Mouse (Mus musculus): Measurements from ENCODE around the gene Tapt1.

Tapt1 gene

GRCm38 (mm10) chr5:44246493-44247217 is 20.2 kb upstream of the Tapt1 start:
- H3K27me3 ChIP-seq (ENCODE audit: control insufficient read depth, insufficient read depth, low read length, poor library complexity, severe bottlenecking) = no peaks in the 10 kb centered on the region
- no peak for DNase-seq (ENCODE audit: low read depth, low spot score)

DNA sequence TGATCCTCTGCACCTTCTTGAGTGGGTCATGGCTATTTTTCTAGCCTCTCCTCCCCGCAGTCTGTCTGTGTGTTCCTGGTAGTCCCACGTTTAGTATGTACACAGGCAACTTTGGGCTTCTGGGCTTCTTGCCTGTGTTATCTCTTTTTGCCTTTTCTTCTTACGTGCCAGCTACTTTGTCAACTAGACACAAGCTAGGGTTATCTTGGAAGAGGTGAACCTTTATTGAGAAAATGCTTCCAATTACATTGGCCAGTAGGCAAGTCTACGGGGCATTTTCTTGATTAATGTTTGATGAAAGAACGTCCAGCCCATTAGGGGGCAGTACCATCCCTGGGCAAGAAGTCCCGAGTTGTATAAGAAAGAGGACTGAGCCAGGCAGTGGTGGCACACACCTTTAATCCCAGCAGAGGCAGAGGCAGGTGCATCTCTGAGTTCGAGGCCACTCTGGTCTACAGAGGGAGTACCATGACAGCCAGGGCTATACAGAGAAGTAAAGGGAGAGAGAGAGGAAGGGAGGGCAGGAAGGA is 18.5 kb upstream of the Tapt1 start:
- Histone ChIP-seq H3K36me3 (ENCODE audit: control insufficient read depth, insufficient read depth, low read length, poor library complexity, severe bottlenecking) (no peaks in the 10 kb centered on the region), H3K27me3 (ENCODE audit: control insufficient read depth, insufficient read depth, low read length, poor library complexity, severe bottlenecking) (no peaks in the 10 kb centered on the region)
- no peak for DNase-seq (ENCODE audit: low read depth, low spot score)

More at GRCm38 (mm10) chr5:44246493-44247217, 20.2 kb upstream of the Tapt1 start:
- no peaks in the 10 kb centered on the region for H3K36me3 ChIP-seq (ENCODE audit: control insufficient read depth, insufficient read depth, low read length, poor library complexity, severe bottlenecking)

- DNase-seq (ENCODE audit: low read depth, low spot score) = no peak
- Histone ChIP-seq H3K27me3 (ENCODE audit: control insufficient read depth, insufficient read depth, low read length, poor library complexity, severe bottlenecking) (no peaks in the 10 kb centered on the region), H3K36me3 (ENCODE audit: control insufficient read depth, insufficient read depth, low read length, poor library complexity, severe bottlenecking) (no peaks in the 10 kb centered on the region)
Measured at GRCm38 (mm10) chr5:44242828-44243227, 16.4 kb upstream of the Tapt1 start.

- Histone ChIP-seq H3K36me3 (ENCODE audit: control insufficient read depth, insufficient read depth, low read length, poor library complexity, severe bottlenecking) (no peaks in the 10 kb centered on the region), H3K27me3 (ENCODE audit: control insufficient read depth, insufficient read depth, low read length, poor library complexity, severe bottlenecking) (no peaks in the 10 kb centered on the region)
- DNase-seq (ENCODE audit: low read depth, low spot score) = no peak
Measured at GRCm38 (mm10) chr5:44241726-44242125, 15.3 kb upstream of the Tapt1 start.

- no peaks in the 10 kb centered on the region for H3K27me3 ChIP-seq (ENCODE audit: control insufficient read depth, insufficient read depth, low read length, poor library complexity, severe bottlenecking)
- DNase-seq (ENCODE audit: low read depth, low spot score) = no peak
- H3K36me3 ChIP-seq (ENCODE audit: control insufficient read depth, insufficient read depth, low read length, poor library complexity, severe bottlenecking) = no peaks in the 10 kb centered on the region
Measured at GRCm38 (mm10) chr5:44239187-44240136, 13.0 kb upstream of the Tapt1 start.

DNA sequence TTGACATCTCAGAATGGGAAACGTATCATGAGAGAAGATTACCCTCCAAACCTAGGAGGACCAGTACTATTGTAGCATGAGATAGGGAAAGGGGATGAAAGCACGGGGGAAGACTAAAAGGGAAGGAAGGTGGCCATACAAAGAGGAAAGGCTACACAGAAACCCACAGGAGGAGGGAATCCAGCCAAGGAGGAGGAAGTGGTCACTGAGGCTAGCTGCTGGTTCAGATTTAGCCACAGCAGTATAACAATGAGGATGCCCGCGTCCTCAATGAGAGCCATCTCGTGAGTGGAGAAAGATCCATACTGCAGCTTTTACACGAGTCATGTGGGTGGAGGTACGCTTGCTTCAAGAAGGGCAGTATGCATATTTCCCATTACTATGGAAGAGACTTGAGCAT is 11.8 kb upstream of the Tapt1 start:
- Histone ChIP-seq H3K27me3 (ENCODE audit: control insufficient read depth, insufficient read depth, low read length, poor library complexity, severe bottlenecking) (no peaks in the 10 kb centered on the region), H3K36me3 (ENCODE audit: control insufficient read depth, insufficient read depth, low read length, poor library complexity, severe bottlenecking) (no peaks in the 10 kb centered on the region)
- no peak for DNase-seq (ENCODE audit: low read depth, low spot score)

DNA sequence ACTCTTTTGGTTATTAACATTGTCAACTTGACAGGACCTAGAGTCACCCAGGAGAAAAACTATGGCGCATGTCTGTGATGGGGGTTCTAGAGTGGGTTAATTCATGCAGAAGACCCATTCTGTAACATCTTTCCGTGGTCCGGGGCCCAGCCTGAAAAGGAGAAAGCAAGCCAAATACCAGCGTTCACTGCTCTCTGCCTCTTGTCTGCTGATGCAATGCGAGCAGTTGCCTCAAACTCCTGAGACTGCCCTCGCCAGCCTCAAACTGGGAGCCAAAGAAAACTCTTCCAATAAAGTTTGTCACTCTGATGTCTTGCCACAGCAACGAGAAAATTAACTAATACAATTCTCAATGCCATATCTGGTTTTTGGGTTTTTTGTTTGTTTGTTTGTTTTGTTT is 8.2 kb upstream of the Tapt1 start:
- no peaks in the 10 kb centered on the region for H3K27me3 ChIP-seq (ENCODE audit: control insufficient read depth, insufficient read depth, low read length, poor library complexity, severe bottlenecking)
- no peak for DNase-seq (ENCODE audit: low read depth, low spot score)
- no peaks in the 10 kb centered on the region for H3K36me3 ChIP-seq (ENCODE audit: control insufficient read depth, insufficient read depth, low read length, poor library complexity, severe bottlenecking)

- Histone ChIP-seq H3K36me3 (ENCODE audit: control insufficient read depth, insufficient read depth, low read length, poor library complexity, severe bottlenecking) (no peaks in the 10 kb centered on the region), H3K27me3 (ENCODE audit: control insufficient read depth, insufficient read depth, low read length, poor library complexity, severe bottlenecking) (no peaks in the 10 kb centered on the region)
- no peak for DNase-seq (ENCODE audit: low read depth, low spot score)
Measured at GRCm38 (mm10) chr5:44233933-44234332, 7.5 kb upstream of the Tapt1 start.

GRCm38 (mm10) chr5:44228756-44229155 is 2.3 kb upstream of the Tapt1 start:
- Histone ChIP-seq H3K27me3 (ENCODE audit: control insufficient read depth, insufficient read depth, low read length, poor library complexity, severe bottlenecking) (no peaks in the 10 kb centered on the region), H3K36me3 (ENCODE audit: control insufficient read depth, insufficient read depth, low read length, poor library complexity, severe bottlenecking) (no peaks in the 10 kb centered on the region)
- peak; percentile 23 for DNase-seq (ENCODE audit: low read depth, low spot score)

DNA sequence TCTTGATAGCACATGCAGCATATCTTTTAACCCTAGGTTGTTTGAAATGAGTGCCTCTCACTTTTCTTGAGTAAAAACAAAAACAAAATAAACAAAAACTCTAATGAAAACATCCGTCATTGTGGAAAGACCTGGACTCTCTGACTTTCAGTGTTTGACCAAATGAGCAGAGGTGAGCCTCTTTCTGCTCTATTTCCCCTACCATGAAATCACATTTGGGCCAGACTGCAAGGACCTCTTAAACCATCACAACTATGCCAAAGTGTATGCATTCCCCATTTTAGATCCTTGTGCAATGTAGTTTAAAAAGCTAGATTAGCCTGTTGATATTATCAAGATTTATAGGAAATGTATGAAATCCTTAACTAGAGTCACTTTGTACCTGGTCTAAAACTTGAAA is 1.9 kb upstream of the Tapt1 start:
- DNase-seq (ENCODE audit: low read depth, low spot score) = no peak
- no peaks in the 10 kb centered on the region for H3K27me3 ChIP-seq (ENCODE audit: control insufficient read depth, insufficient read depth, low read length, poor library complexity, severe bottlenecking)

DNA sequence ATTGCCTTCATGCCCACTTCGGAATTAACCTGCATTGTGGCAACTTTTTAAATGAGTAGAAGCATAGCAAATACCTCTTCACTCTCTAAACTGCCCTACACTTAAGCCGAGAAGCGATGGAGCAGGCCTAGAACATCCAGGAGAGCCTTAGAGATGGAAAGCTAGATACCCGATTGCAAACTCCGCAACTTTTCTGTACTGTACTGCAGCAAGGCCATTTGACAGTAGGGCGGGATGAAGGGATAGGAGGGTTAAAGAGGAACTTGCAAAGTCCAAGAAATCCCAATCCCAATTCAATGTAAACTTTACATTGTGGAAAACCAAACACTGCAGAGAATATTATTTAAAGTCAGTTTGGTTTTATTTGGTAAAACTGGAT is 1.0 kb upstream of the Tapt1 start:
- Histone ChIP-seq H3K27me3 (ENCODE audit: control insufficient read depth, insufficient read depth, low read length, poor library complexity, severe bottlenecking) (no peaks in the 10 kb centered on the region), H3K36me3 (ENCODE audit: control insufficient read depth, insufficient read depth, low read length, poor library complexity, severe bottlenecking) (no peaks in the 10 kb centered on the region)
- DNase-seq (ENCODE audit: low read depth, low spot score) = no peak

More for the DNA sequence above, 1.9 kb upstream of the Tapt1 start:
- H3K36me3 ChIP-seq (ENCODE audit: control insufficient read depth, insufficient read depth, low read length, poor library complexity, severe bottlenecking) = no peaks in the 10 kb centered on the region

- Histone ChIP-seq H3K27me3 (ENCODE audit: control insufficient read depth, insufficient read depth, low read length, poor library complexity, severe bottlenecking) (no peaks in the 10 kb centered on the region), H3K36me3 (ENCODE audit: control insufficient read depth, insufficient read depth, low read length, poor library complexity, severe bottlenecking) (no peaks in the 10 kb centered on the region)
- peak; percentile 48 for DNase-seq (ENCODE audit: low read depth, low spot score)
Measured at GRCm38 (mm10) chr5:44225911-44226520, 410 bp downstream of the Tapt1 start.

- no peaks in the 10 kb centered on the region for H3K36me3 ChIP-seq (ENCODE audit: control insufficient read depth, insufficient read depth, low read length, poor library complexity, severe bottlenecking)
- DNase-seq (ENCODE audit: low read depth, low spot score) = no peak
- no peaks in the 10 kb centered on the region for H3K27me3 ChIP-seq (ENCODE audit: control insufficient read depth, insufficient read depth, low read length, poor library complexity, severe bottlenecking)
Measured at GRCm38 (mm10) chr5:44224916-44225600, 1.4 kb downstream of the Tapt1 start.

DNA sequence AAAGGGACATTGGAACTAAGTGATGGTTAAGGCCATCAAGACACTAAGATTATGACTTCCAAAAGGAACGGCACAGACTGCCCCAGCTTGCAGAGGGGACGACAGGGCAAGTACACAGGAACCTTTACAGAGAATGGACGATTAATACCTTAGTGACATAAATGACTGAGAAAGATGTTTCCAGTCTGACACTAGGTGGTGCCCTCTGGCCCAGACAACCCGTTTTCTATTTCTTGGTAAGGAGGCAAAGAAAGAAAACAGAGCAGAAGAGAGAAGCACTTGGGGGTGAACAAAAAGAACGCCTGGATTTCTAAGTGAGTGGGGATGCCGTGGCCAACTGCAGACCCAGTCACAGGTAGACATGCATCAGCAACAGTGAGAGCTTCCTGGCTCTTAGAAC is 2.2 kb downstream of the Tapt1 start:
- H3K27me3 ChIP-seq (ENCODE audit: control insufficient read depth, insufficient read depth, low read length, poor library complexity, severe bottlenecking) = no peaks in the 10 kb centered on the region
- no peaks in the 10 kb centered on the region for H3K36me3 ChIP-seq (ENCODE audit: control insufficient read depth, insufficient read depth, low read length, poor library complexity, severe bottlenecking)
- peak; percentile 70 for DNase-seq (ENCODE audit: low read depth, low spot score)
